ENCODE assay signal across 8 mouse cellular contexts in the genomic region with DNA sequence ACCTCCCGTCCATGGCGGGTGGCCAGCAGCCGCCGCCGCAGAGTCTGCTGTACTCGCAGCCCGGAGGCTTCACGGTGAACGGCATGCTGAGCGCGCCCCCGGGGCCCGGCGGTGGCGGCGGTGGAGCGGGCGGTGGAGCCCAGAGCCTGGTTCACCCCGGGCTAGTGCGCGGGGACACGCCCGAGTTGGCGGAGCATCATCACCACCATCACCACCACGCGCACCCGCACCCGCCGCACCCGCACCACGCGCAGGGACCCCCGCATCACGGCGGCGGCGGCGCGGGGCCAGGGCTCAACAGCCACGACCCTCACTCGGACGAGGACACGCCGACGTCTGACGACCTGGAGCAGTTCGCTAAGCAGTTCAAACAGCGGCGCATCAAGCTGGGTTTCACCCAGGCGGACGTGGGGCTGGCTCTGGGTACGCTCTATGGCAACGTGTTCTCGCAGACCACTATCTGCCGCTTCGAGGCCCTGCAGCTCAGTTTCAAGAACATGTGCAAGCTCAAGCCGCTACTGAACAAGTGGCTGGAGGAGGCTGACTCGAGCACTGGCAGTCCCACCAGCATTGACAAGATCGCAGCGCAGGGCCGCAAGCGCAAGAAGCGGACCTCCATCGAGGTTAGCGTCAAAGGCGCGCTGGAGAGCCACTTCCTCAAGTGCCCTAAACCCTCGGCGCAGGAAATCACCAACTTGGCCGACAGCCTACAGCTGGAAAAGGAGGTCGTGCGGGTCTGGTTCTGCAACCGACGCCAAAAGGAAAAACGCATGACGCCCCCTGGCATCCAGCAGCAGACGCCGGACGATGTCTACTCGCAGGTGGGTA. TPM values are rescaled to one million over a fixed set of nuclear protein-coding genes. Genes with fewer than 3 reads are reported as not detected.
A peak's percentile ranks its signal among the peaks of the same experiment; 100 is the strongest.
DNase-seq lines count a peak whose midpoint lies in the region; ATAC-seq and TF ChIP-seq lines count a peak whose summit lies in the region.

No protein-coding gene starts in this region.

- H3K4me1 ChIP-seq in G1E (ENCODE audit: insufficient read depth, low read depth, low read length): no peaks in the 10 kb centered on the region
- H3K4me1 ChIP-seq in forebrain, embryonic 13.5 days: peaks cover 6% of the 10 kb centered on the region
- peaks cover 52% of the 10 kb centered on the region for H3K4me1 ChIP-seq in kidney, embryonic 15.5 days
- H3K4me1 ChIP-seq in midbrain, embryonic 15.5 days: peaks cover 15% of the 10 kb centered on the region

- under 1% methylated on average over 67 of the region's 80 CpGs for WGBS in forebrain, embryonic 13.5 days
- WGBS in kidney, embryonic 15.5 days: under 1% methylated on average over 80 of the region's 80 CpGs
- WGBS in midbrain, embryonic 15.5 days: under 1% methylated on average over 73 of the region's 80 CpGs

- no peak for ATAC-seq in G1E (ENCODE audit: extremely low read depth, insufficient number of reproducible peaks, low FRiP score, poor library complexity, severe bottlenecking)
- no peak for ATAC-seq in forebrain, embryonic 13.5 days
- no peak for ATAC-seq in kidney, embryonic 15.5 days (replicated peaks; ENCODE audit: low FRiP score)
- no peak for ATAC-seq in midbrain, embryonic 15.5 days (replicated peaks)
- no peak for ATAC-seq in frontal cortex, adult (ENCODE audit: low TSS enrichment)

- no peak for DNase-seq in gastrocnemius, adult 2 months
- no peak for DNase-seq in gastrocnemius, adult 18-20 months (ENCODE audit: low spot score)
- DNase-seq in G1E (ENCODE audit: low spot score): no peak
- no peak for DNase-seq in frontal cortex, postnatal 25 days (ENCODE audit: low spot score in 2 of 2)

- peaks cover 9% of the 10 kb centered on the region; the same call in 1 of the 2 replicates for H3K27me3 ChIP-seq in G1E (ENCODE audit: insufficient read depth, low read length)
- no peaks in the 10 kb centered on the region for H3K27me3 ChIP-seq in forebrain, embryonic 13.5 days
- H3K27me3 ChIP-seq in kidney, embryonic 15.5 days: peaks cover 93% of the 10 kb centered on the region
- no peaks in the 10 kb centered on the region for H3K27me3 ChIP-seq in midbrain, embryonic 15.5 days (replicated peaks)

- intact Hi-C loops in gastrocnemius, adult 2 months (cut with DNase I): no loop called here

- no peaks in the 10 kb centered on the region for H3K36me3 ChIP-seq in G1E (replicated peaks)
- H3K36me3 ChIP-seq in forebrain, embryonic 13.5 days (ENCODE audit: poor library complexity, severe bottlenecking): peaks cover 28% of the 10 kb centered on the region
- H3K36me3 ChIP-seq in kidney, embryonic 15.5 days: no peaks in the 10 kb centered on the region
- no peaks in the 10 kb centered on the region for H3K36me3 ChIP-seq in midbrain, embryonic 15.5 days (replicated peaks)

- peak overlapping the region; percentile 100 for H3K9ac ChIP-seq in forebrain, embryonic 13.5 days
- H3K9ac ChIP-seq in kidney, embryonic 15.5 days: peak overlapping the region; percentile 63
- peak overlapping the region; percentile 93 for H3K9ac ChIP-seq in midbrain, embryonic 15.5 days

- peak overlapping the region; percentile 66 for H3K4me3 ChIP-seq in gastrocnemius, adult 2 months
- H3K4me3 ChIP-seq in G1E (ENCODE audit: low read depth, low read length): peak overlapping the region; percentile 45
- H3K4me3 ChIP-seq in forebrain, embryonic 13.5 days: peak overlapping the region; percentile 99
- peak overlapping the region; percentile 57 for H3K4me3 ChIP-seq in kidney, embryonic 15.5 days (replicated peaks)
- peak overlapping the region; percentile 88 for H3K4me3 ChIP-seq in midbrain, embryonic 15.5 days

- TF ChIP-seq CTCF in gastrocnemius, adult 2 months (IDR thresholded peaks at IDR 0.05): no peak
- TF ChIP-seq CTCF in G1E (IDR thresholded peaks at IDR 0.05; ENCODE audit: low read depth, low read length): no peak

- H3K4me2 ChIP-seq in forebrain, embryonic 13.5 days: peak overlapping the region; percentile 98
- H3K4me2 ChIP-seq in kidney, embryonic 15.5 days: peak overlapping the region; percentile 62
- peak overlapping the region; percentile 94 for H3K4me2 ChIP-seq in midbrain, embryonic 15.5 days

- H3K9me3 ChIP-seq in G1E (replicated peaks): peaks cover 52% of the 10 kb centered on the region
- no peaks in the 10 kb centered on the region for H3K9me3 ChIP-seq in forebrain, embryonic 13.5 days (replicated peaks)
- no peaks in the 10 kb centered on the region for H3K9me3 ChIP-seq in kidney, embryonic 15.5 days (replicated peaks)
- H3K9me3 ChIP-seq in midbrain, embryonic 15.5 days: no peaks in the 10 kb centered on the region

- H3K27ac ChIP-seq in gastrocnemius, adult 2 months: no peak overlapping the region
- peak overlapping the region; percentile 100 for H3K27ac ChIP-seq in forebrain, embryonic 13.5 days
- peak overlapping the region; percentile 89 for H3K27ac ChIP-seq in kidney, embryonic 15.5 days
- H3K27ac ChIP-seq in midbrain, embryonic 15.5 days: peak overlapping the region; percentile 99

RNA-seq across cellular contexts. Expression of gene Pou3f3, which starts 2.4 kb away (rescaled TPM):
- total RNA-seq in gastrocnemius, adult 2 months (2021): not detected
- not detected for total RNA-seq in gastrocnemius, adult 18-20 months (2021)
- total RNA-seq in G1E (2014; fragmentation: Nextera tagmentation): not detected in 2 replicates
- under 0.01 and 0.05 TPM in 2 replicates for total RNA-seq in G1E (2017)
- polyA plus RNA-seq in G1E (2012): not detected in 2 replicates
- 37.1 and 44.2 TPM in 2 replicates for polyA plus RNA-seq in forebrain, embryonic 13.5 days (2015; fragmentation: Nextera tagmentation; extraction: Ambion mirVana)
- 8.9 and 9.2 TPM in 2 replicates for polyA plus RNA-seq in kidney, embryonic 15.5 days (2015; fragmentation: Nextera tagmentation; extraction: Ambion mirVana)
- polyA plus RNA-seq in midbrain, embryonic 15.5 days (2015; fragmentation: Nextera tagmentation; extraction: Ambion mirVana): 19.0 and 21.3 TPM in 2 replicates

Comparison
In these comparisons a context has a peak if more than half of its experiments do, and no peak if none do; other contexts are left out.
1. H3K4me3 ChIP-seq: peak in every context shown above with its lines; median percentile 99 in forebrain, embryonic 13.5 days; 88 in midbrain, embryonic 15.5 days; 66 in gastrocnemius, adult 2 months; 57 in kidney, embryonic 15.5 days; 45 in G1E.